Mouse (Mus musculus): ENCODE measurements around the gene Mrps24. TPM values are rescaled to one million over a fixed set of nuclear protein-coding genes. Genes with fewer than 3 reads are reported as not detected.
A peak's percentile ranks its signal among the peaks of the same experiment; 100 is the strongest.

Gene Mrps24
- polyA plus RNA-seq (2015; fragmentation: Nextera tagmentation; extraction: Ambion mirVana), result 171 and 181 TPM in 2 replicates

- Histone ChIP-seq H3K27ac (ENCODE audit: low read length) (no peak within 1 kb of the TSS), H3K4me1 (ENCODE audit: control insufficient read depth, insufficient read depth, low read length) (no peaks in the 10 kb centered on the region), H3K36me3 (ENCODE audit: control insufficient read depth, insufficient read depth, low read length) (peaks cover 26% of the 10 kb centered on the region), H3K9ac (ENCODE audit: low read depth, low read length) (no peak within 1 kb of the TSS), H3K27me3 (ENCODE audit: control insufficient read depth, insufficient read depth, low read depth, low read length) (no peaks in the 10 kb centered on the region), H3K4me3 (ENCODE audit: low read depth, low read length) (no peak within 1 kb of the TSS), H3K9me3 (replicated peaks; ENCODE audit: control insufficient read depth, low read length, poor library complexity, severe bottlenecking) (no peaks in the 10 kb centered on the region), H3K4me2 (ENCODE audit: low read length) (no peak within 1 kb of the TSS)
- WGBS, result 83% methylated on average over 14 of the region's 14 CpGs
- ATAC-seq, result no peak
Measured at GRCm38 (mm10) chr11:5715630-5716105, at the start of gene Mrps24. TSS of gene Mrps24 (minus strand) at chr11:5715680.

- WGBS, result 18% methylated on average over 6 of the region's 6 CpGs
- peak; percentile 61 for ATAC-seq
Measured at GRCm38 (mm10) chr11:5762633-5762982, 47.1 kb upstream of the Mrps24 start.

GRCm38 (mm10) chr11:5761820-5762632, 46.5 kb upstream of the Mrps24 start, which contains the start of gene Urgcp:
TSS of gene Urgcp (minus strand) at chr11:5762376.
- Histone ChIP-seq H3K27ac (ENCODE audit: low read length) (peak within 1 kb of the TSS; percentile 94), H3K9ac (ENCODE audit: low read depth, low read length) (peak within 1 kb of the TSS; percentile 84), H3K36me3 (ENCODE audit: control insufficient read depth, insufficient read depth, low read length) (no peaks in the 10 kb centered on the region), H3K4me3 (ENCODE audit: low read depth, low read length) (peak within 1 kb of the TSS; percentile 74), H3K27me3 (ENCODE audit: control insufficient read depth, insufficient read depth, low read depth, low read length) (no peaks in the 10 kb centered on the region), H3K9me3 (replicated peaks; ENCODE audit: control insufficient read depth, low read length, poor library complexity, severe bottlenecking) (no peaks in the 10 kb centered on the region), H3K4me2 (ENCODE audit: low read length) (peak within 1 kb of the TSS; percentile 84), H3K4me1 (ENCODE audit: control insufficient read depth, insufficient read depth, low read length) (peaks cover 11% of the 10 kb centered on the region)
- under 1% methylated on average over 68 of the region's 68 CpGs for WGBS
- peak; percentile 98 for ATAC-seq

More at GRCm38 (mm10) chr11:5762633-5762982, 47.1 kb upstream of the Mrps24 start:
- H3K4me1 ChIP-seq (ENCODE audit: control insufficient read depth, insufficient read depth, low read length), result peaks cover 11% of the 10 kb centered on the region
- H3K9me3 ChIP-seq (replicated peaks; ENCODE audit: control insufficient read depth, low read length, poor library complexity, severe bottlenecking), result no peaks in the 10 kb centered on the region
- H3K4me2 ChIP-seq (ENCODE audit: low read length), result peak overlapping the region; percentile 84
- H3K36me3 ChIP-seq (ENCODE audit: control insufficient read depth, insufficient read depth, low read length), result no peaks in the 10 kb centered on the region
- H3K27ac ChIP-seq (ENCODE audit: low read length), result peak overlapping the region; percentile 94
- H3K9ac ChIP-seq (ENCODE audit: low read depth, low read length), result no peak overlapping the region
- H3K4me3 ChIP-seq (ENCODE audit: low read depth, low read length), result peak overlapping the region; percentile 74
- H3K27me3 ChIP-seq (ENCODE audit: control insufficient read depth, insufficient read depth, low read depth, low read length), result no peaks in the 10 kb centered on the region

- Histone ChIP-seq H3K4me3 (ENCODE audit: low read depth, low read length) (no peak overlapping the region), H3K36me3 (ENCODE audit: control insufficient read depth, insufficient read depth, low read length) (no peaks in the 10 kb centered on the region), H3K4me2 (ENCODE audit: low read length) (no peak overlapping the region), H3K4me1 (ENCODE audit: control insufficient read depth, insufficient read depth, low read length) (no peaks in the 10 kb centered on the region), H3K27ac (ENCODE audit: low read length) (no peak overlapping the region), H3K9ac (ENCODE audit: low read depth, low read length) (no peak overlapping the region), H3K27me3 (ENCODE audit: control insufficient read depth, insufficient read depth, low read depth, low read length) (no peaks in the 10 kb centered on the region), H3K9me3 (replicated peaks; ENCODE audit: control insufficient read depth, low read length, poor library complexity, severe bottlenecking) (peaks cover 5% of the 10 kb centered on the region; the same call in 1 of the 2 replicates)
- no peak for ATAC-seq
- 91% methylated on average over 2 of the region's 2 CpGs for WGBS
Measured at GRCm38 (mm10) chr11:5753755-5754154, 38.3 kb upstream of the Mrps24 start.

- no peak overlapping the region for H3K9ac ChIP-seq (ENCODE audit: low read depth, low read length)
- ATAC-seq, result no peak
- H3K27ac ChIP-seq (ENCODE audit: low read length), result no peak overlapping the region
- 63% methylated on average over 2 of the region's 2 CpGs for WGBS
- no peaks in the 10 kb centered on the region for H3K9me3 ChIP-seq (replicated peaks; ENCODE audit: control insufficient read depth, low read length, poor library complexity, severe bottlenecking)
- no peaks in the 10 kb centered on the region for H3K36me3 ChIP-seq (ENCODE audit: control insufficient read depth, insufficient read depth, low read length)
- no peak overlapping the region for H3K4me3 ChIP-seq (ENCODE audit: low read depth, low read length)
- peaks cover 5% of the 10 kb centered on the region; the same call in 1 of the 2 replicates for H3K4me1 ChIP-seq (ENCODE audit: control insufficient read depth, insufficient read depth, low read length)
- no peaks in the 10 kb centered on the region for H3K27me3 ChIP-seq (ENCODE audit: control insufficient read depth, insufficient read depth, low read depth, low read length)
- no peak overlapping the region for H3K4me2 ChIP-seq (ENCODE audit: low read length)
Measured at GRCm38 (mm10) chr11:5744951-5745350, 29.5 kb upstream of the Mrps24 start.

GRCm38 (mm10) chr11:5742106-5742505, 26.6 kb upstream of the Mrps24 start:
- H3K4me1 ChIP-seq (ENCODE audit: control insufficient read depth, insufficient read depth, low read length), result peaks cover 9% of the 10 kb centered on the region; the same call in 1 of the 2 replicates
- ATAC-seq, result no peak

GRCm38 (mm10) chr11:5740965-5741627, 25.6 kb upstream of the Mrps24 start:
- Histone ChIP-seq H3K27me3 (ENCODE audit: control insufficient read depth, insufficient read depth, low read depth, low read length) (no peaks in the 10 kb centered on the region), H3K27ac (ENCODE audit: low read length) (peak overlapping the region; percentile 84), H3K9ac (ENCODE audit: low read depth, low read length) (peak overlapping the region; percentile 99), H3K36me3 (ENCODE audit: control insufficient read depth, insufficient read depth, low read length) (no peaks in the 10 kb centered on the region), H3K4me2 (ENCODE audit: low read length) (peak overlapping the region; percentile 89), H3K9me3 (replicated peaks; ENCODE audit: control insufficient read depth, low read length, poor library complexity, severe bottlenecking) (no peaks in the 10 kb centered on the region), H3K4me1 (ENCODE audit: control insufficient read depth, insufficient read depth, low read length) (peaks cover 9% of the 10 kb centered on the region; the same call in 1 of the 2 replicates), H3K4me3 (ENCODE audit: low read depth, low read length) (peak overlapping the region; percentile 97)
- peak; percentile 91 for ATAC-seq
- WGBS, result under 1% methylated on average over 43 of the region's 50 CpGs

More at GRCm38 (mm10) chr11:5742106-5742505, 26.6 kb upstream of the Mrps24 start:
- Histone ChIP-seq H3K27ac (ENCODE audit: low read length) (no peak overlapping the region), H3K36me3 (ENCODE audit: control insufficient read depth, insufficient read depth, low read length) (no peaks in the 10 kb centered on the region), H3K27me3 (ENCODE audit: control insufficient read depth, insufficient read depth, low read depth, low read length) (no peaks in the 10 kb centered on the region), H3K9me3 (replicated peaks; ENCODE audit: control insufficient read depth, low read length, poor library complexity, severe bottlenecking) (no peaks in the 10 kb centered on the region), H3K4me3 (ENCODE audit: low read depth, low read length) (no peak overlapping the region), H3K9ac (ENCODE audit: low read depth, low read length) (no peak overlapping the region), H3K4me2 (ENCODE audit: low read length) (no peak overlapping the region)
- 72% methylated on average over 7 of the region's 7 CpGs for WGBS

GRCm38 (mm10) chr11:5740599-5740964, 25.1 kb upstream of the Mrps24 start:
- WGBS, result under 1% methylated on average over 26 of the region's 26 CpGs
- Histone ChIP-seq H3K27me3 (ENCODE audit: control insufficient read depth, insufficient read depth, low read depth, low read length) (no peaks in the 10 kb centered on the region), H3K27ac (ENCODE audit: low read length) (peak overlapping the region; percentile 84), H3K9ac (ENCODE audit: low read depth, low read length) (peak overlapping the region; percentile 99), H3K9me3 (replicated peaks; ENCODE audit: control insufficient read depth, low read length, poor library complexity, severe bottlenecking) (no peaks in the 10 kb centered on the region), H3K4me1 (ENCODE audit: control insufficient read depth, insufficient read depth, low read length) (peaks cover 9% of the 10 kb centered on the region; the same call in 1 of the 2 replicates), H3K4me2 (ENCODE audit: low read length) (peak overlapping the region; percentile 89), H3K4me3 (ENCODE audit: low read depth, low read length) (peak overlapping the region; percentile 97), H3K36me3 (ENCODE audit: control insufficient read depth, insufficient read depth, low read length) (no peaks in the 10 kb centered on the region)
- ATAC-seq, result peak; percentile 76
